Mouse (Mus musculus): ENCODE measurements at regions not wholly inside any gene's neighbourhood (a gene's known extent, or its start where the extent isn't known, plus 50 kb on each side); places are given as distances from the start of the nearest gene placed in this dataset.

DNA sequence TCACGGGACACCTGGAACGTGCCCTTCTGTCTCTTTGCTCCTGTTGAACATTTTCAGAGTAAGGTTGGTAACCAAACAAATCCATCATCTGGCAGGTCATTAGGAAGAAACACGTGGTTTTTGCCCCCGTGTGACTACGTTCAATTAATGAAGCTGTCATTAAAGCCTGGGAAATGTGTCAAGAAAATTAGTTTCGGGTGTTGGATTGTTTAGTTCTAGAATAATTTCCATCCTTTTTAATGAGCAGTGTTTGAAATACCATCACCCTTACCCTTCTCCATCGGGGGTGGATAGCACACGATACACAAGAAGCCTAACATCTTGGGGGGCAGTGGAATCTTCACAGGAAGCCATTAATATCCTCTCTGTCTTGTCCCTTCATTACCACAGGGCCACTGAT lies 107.7 kb downstream of the Far1 start:
- DNase-seq (ENCODE audit: low spot score in 2 of 2), result no peak

DNA sequence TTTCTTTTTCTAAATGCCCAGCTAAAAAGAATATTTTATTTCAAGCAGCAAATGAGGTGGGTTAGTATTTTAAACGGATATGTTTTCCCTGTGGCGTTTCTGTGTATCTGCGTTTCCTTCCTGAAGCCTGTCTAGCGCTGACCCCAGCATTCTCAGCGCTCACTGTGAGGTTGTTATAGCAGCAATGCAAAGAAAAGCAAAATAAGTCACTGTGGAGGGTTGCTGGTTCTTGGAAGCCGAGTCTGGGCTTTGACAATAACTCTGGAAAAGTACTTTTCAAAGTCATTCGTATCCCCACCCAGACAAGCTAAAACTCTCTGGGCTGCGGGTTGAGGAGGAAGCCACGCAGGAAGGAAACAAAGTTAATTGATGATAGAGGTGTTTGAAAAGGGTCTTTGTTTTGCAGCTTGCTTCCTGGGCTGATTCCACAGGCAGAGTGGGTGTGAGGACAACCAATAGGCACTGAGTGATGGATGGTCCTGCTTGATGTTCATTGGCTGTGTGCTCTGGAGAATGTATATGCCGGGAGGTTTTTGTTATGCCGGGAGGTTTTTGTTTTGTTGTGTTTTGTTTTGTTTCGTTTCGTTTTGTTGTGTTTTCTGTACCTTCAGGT lies 108.4 kb downstream of the Far1 start:
- DNase-seq (ENCODE audit: low spot score in 2 of 2), result no peak

DNA sequence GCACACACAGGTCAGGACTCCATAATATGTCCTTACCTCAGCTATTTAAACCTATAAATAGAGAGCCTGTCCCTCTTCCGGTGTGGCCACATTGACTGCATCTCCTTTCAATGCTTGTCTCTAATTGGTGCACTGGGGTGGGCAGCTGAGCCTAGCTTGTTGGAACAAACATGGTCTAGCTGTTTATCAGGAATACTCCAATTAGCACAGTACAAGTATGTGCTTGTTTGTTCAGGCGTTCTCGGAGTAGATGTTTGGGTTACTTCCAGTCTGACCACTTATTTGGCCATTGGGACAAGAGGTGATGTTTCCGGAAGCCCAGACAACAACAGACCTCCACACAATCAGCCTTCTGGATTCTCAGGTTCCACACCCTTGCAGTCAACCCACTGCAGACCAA lies 109.7 kb downstream of the Far1 start:
- DNase-seq (ENCODE audit: low spot score in 2 of 2), result no peak

DNA sequence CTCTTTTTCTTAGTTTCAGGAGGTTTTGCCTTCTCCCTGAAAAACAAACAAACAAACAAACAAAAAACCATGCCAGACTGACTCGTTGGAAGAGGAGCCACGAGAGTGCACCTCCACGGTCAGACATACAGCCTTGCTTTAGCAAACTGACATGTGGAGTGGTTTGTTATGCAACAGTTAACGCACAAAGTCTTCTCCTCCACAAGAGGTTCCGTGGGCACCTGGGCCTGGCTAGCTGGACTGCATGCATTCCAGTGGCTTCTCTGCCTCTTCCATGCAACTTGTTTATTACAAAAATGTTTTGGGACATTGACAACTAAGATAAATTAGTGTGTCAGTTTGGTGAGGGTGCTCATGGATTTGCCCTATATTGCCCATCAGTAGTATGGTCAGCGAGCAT lies 110.3 kb downstream of the Far1 start:
- DNase-seq (ENCODE audit: low spot score in 2 of 2), result no peak

DNA sequence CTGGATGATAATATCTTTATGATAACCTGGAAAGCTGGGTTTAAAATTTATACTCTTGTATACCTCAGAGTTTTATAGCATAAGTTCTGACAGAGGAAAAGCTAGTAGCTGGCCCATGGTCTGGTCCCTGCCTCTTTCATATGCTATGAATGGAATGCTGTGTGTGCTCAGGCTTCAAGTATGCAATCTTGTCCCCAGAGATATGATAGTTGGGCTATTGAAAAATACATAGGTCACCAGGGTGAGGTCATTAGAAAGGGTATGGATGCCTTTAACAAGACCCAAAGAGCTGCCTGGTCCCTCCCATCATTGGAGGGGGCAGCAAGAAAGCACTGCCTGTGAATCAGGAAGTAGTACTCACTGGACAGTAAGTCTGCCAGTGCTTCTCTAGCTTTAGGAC lies 113.1 kb downstream of the Far1 start:
- no peak for DNase-seq (ENCODE audit: low spot score in 2 of 2)

DNA sequence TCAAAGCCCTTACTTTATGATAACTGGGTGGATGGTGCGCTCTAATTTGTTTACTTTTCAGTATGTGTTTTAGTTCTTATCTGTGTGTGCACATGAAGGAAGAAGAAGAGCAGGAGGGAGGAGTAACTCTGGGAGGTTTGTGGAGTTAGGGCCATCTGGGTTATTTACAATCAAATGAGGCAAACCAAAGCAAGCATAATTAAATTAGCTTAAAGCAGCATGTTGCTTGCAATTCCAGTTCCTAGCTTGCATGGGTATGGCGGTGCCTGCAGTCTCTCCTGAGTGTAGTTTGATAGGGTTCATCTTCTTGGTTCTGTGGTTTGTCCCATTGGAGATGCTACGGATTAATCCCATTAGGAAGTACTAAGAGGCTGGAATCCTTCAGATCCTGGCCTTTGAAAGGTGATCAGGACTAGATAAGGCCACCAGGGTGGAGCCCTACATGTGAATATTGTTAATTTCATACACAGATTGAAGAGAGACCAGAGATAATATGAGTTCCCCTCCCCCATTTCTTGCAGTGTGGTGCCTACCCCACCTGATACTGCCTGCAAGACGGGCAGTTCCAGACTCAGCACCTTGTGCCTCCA lies 123.5 kb downstream of the Far1 start:
- DNase-seq (ENCODE audit: low spot score in 2 of 2), result no peak

DNA sequence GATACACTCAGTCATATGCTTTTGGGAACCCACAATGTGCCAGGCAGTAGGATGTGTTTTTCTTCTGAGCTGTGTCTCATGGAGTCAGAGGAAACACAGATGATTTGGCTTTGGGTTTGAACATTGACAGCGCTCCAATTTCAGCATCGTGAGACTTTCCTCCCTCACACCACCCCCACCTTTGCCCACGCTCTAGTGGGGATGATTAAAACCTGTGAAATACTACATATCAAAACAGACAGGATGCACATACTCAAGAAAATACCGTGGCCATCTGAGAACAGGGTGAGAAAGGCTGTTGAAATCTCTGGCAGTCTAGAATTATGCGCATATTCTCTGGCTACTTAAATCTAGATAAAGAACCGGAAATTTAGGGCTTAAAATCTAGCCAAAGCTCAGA lies 124.5 kb downstream of the Far1 start:
- peak; percentile 68 to 79 for DNase-seq (ENCODE audit: low spot score in 2 of 2)

DNA sequence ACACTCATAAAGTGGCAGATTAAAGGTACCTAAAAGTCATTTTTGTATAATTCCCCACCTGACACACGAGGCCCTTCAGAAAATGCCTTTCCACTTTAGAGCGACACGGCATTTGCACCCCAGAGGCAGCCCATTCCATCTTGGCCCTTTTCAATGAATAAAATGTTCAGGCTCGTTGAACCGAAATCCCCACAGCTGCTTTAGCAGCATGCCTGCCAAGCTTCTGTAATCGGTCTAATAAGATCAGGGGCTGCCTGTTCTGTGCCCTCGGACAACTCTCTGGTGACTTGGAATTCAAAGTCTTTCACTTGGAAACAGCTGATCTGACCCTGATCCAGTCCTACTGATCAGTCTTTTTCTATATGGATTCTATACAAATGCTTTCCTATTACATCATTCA lies 123.3 kb upstream of the Spon1 start:
- no peak for DNase-seq (ENCODE audit: low spot score in 2 of 2)

DNA sequence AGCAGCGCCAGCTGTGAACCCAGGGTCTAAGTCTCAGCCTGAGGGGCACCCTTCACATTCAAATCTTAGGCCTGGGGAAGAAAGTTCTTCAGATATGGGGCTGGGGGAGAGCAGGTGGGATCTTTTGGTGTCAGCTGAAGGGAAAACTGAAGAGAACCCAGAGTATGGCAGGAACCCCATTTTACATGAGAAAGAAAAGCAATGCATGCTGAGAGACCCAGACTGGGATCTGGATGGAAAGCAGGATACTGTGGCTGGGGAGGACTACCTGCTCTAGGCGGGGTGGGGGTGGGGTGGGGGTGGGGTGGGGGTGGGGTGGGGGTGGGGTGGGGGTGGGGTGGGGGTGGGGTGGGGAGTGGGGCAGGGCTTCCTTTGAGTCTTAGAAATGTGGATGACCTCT lies 115.2 kb upstream of the Spon1 start:
- DNase-seq (ENCODE audit: low spot score in 2 of 2), result no peak

DNA sequence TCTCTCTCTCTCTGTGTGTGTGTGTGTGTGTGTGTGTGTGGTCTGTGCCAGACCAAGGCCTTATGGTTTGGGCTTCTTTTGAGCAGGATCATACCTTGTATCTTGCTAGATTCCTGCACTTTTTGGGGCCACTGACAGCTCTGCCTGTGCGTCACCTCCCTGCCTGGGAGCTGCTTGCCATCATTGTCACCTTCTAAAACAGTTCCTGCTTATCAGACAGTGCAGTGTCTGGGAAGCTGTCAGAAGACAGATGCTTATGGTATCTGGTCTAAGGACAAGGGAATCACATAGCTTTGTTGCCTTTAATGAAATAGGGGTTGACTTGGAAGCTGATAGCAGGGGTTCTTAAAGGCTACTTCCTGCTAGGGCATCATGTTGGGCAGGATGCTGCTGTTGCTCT lies 114.1 kb upstream of the Spon1 start:
- no peak for DNase-seq (ENCODE audit: low spot score in 2 of 2)

DNA sequence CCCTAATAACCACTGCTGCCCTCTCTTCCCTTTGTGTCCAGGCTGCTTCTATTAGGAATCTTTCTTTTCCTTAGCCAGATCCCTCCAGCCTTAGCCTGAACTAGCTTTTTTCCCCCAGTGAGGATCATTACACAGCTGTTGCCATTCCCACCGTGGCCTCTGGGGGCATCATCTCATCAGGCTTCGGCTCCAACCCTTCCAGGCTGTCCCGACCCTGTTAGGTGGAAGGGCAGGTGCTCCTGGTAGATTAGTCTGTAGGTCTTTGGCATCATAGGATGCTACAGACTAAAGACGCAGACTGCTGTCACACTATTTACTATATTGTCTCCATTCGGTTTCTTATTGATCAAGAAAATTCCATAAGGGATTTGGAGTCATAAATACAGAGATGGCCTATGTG lies 112.7 kb upstream of the Spon1 start:
- DNase-seq (ENCODE audit: low spot score in 2 of 2), result peak; percentile 35 to 63

DNA sequence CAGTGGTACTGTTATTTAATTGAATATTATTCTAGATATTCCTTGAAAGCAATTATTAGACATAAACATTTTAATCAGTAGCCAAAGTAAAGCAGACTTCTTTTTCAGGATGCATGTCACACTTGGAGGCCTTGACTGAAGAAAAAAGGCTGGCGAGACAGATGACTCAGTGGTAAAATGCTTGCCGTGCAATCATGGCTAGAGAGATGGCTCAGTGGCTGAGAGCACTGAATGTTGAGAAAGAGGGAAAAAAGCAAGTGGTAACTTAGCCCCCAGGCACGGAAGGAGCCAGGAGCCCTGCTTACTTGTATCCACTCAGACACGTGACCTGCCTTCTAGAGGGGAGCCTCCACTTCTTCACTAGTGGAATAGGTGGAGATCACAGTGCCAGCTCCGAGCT lies 110.5 kb upstream of the Spon1 start:
- no peak for DNase-seq (ENCODE audit: low spot score in 2 of 2)

DNA sequence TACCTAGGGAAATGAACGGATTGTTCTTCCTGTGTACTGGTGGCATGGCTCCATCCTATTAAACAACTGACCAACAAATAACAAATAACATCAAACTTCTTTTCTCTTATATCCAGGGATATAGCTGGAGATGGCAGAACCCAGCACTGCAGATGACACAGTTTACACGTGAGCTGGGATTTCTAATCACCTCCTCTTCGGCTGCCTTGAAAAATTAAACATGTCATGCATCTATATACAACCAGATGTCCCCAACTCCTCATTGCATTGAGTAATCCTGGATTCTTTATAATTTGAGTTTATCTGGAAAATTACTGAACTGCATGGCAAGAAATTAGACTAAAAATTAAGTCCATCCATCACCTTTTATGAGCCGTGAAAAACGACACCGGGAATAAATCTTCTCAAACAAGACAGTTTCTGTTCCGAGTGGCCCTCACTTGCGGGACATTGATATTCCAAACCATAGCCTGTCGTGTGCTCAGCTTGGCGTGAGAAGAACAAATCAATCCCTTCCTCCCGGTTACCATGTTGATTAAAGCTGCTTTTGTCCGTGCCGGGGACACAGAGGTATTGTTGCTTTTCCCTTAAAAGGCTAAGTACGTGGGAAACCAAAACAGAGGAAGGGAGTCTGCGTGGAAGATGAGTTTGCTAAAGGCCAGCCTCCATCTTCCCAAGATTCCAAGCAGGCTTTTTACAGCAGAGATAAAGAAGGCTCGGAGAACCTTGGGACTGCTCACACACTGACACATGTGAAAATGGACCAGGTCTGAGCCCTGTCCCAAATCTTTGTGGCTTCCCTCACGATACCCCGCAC lies 92.8 kb upstream of the Spon1 start:
- peak in 1 of 2 experiments; percentile 2 for DNase-seq (ENCODE audit: low spot score in 2 of 2)

DNA sequence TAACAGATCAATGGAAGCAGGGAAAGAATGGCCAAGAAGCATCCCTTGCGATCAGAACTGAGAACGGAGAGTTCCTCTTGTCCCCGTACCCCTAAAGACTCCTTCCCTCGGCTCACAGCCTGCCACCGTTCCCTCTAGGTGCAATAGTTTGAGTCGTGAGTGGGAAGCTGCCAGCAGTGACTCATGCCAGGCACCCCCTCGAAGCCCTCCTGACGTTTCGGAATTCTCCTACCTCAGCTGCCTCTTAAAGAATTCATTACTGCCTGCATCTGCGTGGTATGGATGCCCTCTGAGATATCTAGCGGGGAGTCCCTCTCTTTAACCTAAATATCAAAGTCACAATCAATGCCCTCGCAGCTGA lies 92.2 kb upstream of the Spon1 start:
- peak; percentile 48 to 52 for DNase-seq (ENCODE audit: low spot score in 2 of 2)

DNA sequence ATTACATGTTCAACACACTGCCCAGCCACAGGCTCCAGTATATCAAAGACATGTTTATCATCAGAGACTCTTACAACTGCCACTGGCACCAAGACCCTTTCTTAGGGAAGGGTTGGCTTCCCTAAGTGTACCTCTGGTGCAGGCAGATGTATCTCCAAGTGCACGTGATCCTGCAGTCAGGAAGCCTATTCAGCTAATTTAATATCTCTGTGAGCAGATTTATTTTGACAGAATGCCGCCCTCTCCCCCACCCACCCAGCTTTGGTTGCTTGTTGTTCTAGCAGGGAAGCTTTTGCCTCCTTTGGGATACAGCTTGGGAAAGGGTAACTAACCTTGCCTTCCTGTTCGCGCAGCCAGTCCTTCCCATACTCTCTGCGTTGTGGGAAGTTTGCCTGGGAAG lies 83.5 kb upstream of the Spon1 start:
- peak in 1 of 2 experiments; percentile 2 for DNase-seq (ENCODE audit: low spot score in 2 of 2)

DNA sequence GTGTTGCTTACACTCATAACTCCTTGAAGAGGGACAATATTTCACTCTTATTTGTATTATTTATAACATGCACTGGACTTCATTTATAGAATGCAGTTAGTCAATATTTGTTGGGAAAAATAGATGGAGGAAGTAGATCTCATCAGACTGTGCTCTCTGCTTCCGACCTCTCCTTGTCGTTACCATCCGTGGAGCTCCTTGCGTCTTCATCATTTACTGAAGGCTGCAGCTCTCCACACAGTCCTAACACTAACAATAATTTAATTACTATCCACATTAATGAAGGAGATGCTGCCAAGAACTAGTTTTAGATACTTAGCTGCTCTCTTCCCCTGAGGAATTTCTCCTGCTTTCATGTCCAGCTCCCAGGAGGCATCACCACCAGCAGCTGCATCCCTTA lies 80.4 kb upstream of the Spon1 start:
- no peak for DNase-seq (ENCODE audit: low spot score in 2 of 2)

DNA sequence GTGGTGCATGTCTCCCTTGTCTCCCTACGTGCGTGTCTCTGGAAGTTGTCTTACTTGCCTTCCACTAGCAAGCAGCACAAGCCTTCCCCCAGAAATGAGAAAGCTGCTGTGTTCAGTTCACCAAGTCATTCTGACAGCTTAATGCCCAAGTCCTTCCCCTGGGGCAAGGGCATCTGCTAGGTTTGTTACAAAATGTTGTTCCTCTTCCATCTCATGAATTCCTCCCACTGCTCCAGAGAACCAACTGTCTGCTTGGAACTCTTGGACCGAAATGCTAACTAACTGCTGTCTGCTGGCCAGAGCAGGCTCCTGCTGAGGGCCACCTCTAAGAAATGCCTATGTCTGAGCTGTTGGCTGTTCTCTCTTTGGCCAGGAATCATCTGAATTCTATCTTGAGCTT lies 79.3 kb upstream of the Spon1 start:
- no peak for DNase-seq (ENCODE audit: low spot score in 2 of 2)

DNA sequence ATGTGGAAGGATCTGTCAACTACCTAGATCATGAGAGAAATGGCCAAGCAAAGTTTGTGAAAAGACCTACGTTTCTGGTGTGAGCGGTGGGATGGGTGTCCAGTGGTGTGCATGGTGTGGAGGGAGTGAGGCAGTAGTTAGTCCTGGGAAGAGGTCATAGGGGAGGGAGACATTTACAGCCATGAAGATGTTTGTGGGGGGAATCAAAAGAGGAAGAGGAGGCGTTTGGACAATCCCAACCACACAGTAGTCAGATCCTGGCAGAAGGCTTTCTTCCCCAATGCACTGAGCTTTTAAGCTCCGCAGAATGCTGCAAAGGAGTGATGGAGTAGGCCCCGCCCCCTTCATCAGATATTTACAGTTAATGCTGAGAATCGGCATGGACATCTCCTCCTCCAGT lies 78.2 kb upstream of the Spon1 start:
- no peak for DNase-seq (ENCODE audit: low spot score in 2 of 2)

DNA sequence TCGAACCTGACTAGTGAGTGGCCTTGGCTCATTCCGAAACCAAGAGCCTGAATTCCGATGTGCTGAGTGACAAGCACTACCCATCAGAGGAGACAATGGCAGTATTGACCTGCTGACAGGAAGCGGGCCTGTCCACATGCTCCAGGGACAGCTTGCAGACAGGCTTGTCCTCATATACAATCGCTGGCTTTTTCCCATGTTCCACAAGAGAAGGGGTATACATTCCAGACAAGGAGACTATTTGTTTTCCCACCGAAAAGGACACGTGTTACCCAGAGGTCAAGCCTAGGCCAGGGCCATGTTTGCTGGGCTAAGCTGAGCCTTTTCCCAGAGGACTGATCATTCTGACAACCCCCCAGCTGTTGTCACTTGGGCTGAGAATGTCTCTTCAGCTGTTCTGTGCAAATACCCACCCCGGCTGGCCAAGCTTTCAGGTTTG lies 77.5 kb upstream of the Spon1 start:
- no peak for DNase-seq (ENCODE audit: low spot score in 2 of 2)

DNA sequence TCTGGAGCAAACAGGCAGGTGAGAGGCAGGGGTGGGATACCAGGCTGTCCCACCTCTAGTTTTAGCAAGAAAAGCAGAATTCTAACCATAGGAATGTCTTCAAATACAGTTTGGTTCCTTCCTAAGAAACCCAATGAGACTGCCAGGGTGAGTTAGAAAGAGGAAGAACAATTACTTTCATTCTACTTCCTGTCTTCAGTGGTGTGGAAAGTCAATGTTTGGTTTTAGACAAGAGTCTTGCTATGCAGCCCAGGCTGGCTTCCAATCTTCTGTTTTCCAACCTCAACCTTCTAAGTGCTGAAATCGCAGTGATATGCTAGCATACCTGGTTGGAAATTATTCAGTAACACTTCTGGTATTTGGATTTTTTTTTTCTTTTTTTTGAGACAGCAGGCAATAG lies 77.1 kb upstream of the Spon1 start:
- DNase-seq (ENCODE audit: low spot score in 2 of 2), result no peak

DNA sequence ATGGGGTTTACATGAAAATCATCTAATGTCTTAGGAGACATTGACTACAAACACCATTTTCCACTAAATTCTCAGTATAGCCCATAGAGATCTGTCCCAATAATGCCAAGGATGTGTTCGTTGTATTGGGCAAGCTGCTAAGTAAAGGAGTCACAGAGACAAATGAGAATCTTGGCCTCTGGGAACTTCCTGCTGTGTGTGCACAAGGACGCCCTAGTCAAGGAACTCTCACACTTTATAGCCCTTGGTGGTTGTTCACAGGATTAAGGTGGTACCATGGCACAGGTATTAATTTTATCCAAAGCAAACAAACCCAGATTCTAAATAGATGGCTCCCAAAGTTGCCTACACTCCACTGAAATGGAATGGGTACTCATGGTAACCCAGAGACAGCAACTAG lies 76.7 kb upstream of the Spon1 start:
- DNase-seq (ENCODE audit: low spot score in 2 of 2), result no peak

DNA sequence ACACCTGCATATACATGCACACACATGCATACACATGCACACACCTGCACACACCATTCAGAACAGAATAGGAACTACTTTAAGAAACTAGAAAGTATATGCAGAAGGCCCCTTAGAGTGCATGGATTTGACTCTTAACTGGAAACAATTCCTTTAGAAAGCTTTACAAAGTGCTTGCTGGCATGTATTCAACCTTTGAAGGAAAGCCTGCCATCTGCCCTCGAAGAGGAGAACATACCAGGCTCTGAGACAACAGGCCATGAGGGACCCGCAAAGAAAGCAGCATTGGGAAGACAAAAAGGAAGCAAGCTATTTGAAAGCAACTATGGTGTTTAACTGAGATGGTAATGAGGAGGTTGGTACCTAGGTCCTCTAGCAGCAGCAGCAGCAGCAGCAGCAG lies 74.0 kb upstream of the Spon1 start:
- DNase-seq (ENCODE audit: low spot score in 2 of 2), result no peak

DNA sequence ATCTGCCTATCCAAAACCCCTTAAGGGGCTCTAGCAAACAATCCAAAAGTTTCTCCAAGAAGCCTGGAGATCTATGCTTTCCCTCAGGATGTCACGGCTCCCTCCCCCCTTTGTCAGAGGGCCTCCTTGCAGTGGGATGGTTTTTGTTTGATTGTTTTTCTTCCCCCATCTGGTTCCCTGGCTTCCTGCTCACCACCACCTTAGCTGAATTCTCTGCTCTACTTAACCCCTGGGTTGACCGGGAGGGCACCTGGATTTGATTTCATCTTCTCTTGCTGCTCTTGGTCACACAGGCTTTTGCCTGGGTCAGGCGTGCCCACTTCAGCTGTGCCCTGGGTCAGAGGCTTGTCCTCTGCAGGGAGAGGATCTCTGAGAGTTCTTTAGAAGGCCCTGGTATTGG lies 72.3 kb upstream of the Spon1 start:
- no peak for DNase-seq (ENCODE audit: low spot score in 2 of 2)

Data from left cerebral cortex, adult 18-20 months (tissue).